Mouse (Mus musculus): ENCODE measurements around the gene Rpl37. TPM values are rescaled to one million over a fixed set of nuclear protein-coding genes. Genes with fewer than 3 reads are reported as not detected.
"Not testable (repeated sequence)": the region's sequence is repeated elsewhere in the genome, so short reads cannot be mapped to it uniquely, and the experiment has no call there.

The Rpl37 gene
- polyA plus RNA-seq, 1 experiment from 2014 or later, result 520 TPM

- Histone ChIP-seq H3K9ac (ENCODE audit: low read depth, low read length) (no peak overlapping the region), H3K4me2 (replicated peaks; ENCODE audit: low read depth) (no peak overlapping the region), H3K27me3 (replicated peaks; ENCODE audit: control insufficient read depth, insufficient read depth, low read length) (no peaks in the 10 kb centered on the region), H3K4me3 (ENCODE audit: low read depth, low read length) (no peak overlapping the region), H3K36me3 (ENCODE audit: control insufficient read depth, insufficient read depth) (peaks cover 52% of the 10 kb centered on the region), H3K4me1 (replicated peaks; ENCODE audit: control insufficient read depth, insufficient read depth, low read length) (no peaks in the 10 kb centered on the region), H3K27ac (ENCODE audit: low read depth, low read length) (no peak overlapping the region), H3K9me3 (ENCODE audit: control insufficient read depth) (no peaks in the 10 kb centered on the region)
- peak; percentile 55 for TF ChIP-seq CTCF (IDR thresholded peaks at IDR 0.05; ENCODE audit: low read depth)
- no peak for ATAC-seq
- WGBS, result 89% methylated on average over 2 of the region's 2 CpGs
Measured at GRCm38 (mm10) chr15:5119707-5120106, 3.3 kb downstream of the Rpl37 start.

DNA sequence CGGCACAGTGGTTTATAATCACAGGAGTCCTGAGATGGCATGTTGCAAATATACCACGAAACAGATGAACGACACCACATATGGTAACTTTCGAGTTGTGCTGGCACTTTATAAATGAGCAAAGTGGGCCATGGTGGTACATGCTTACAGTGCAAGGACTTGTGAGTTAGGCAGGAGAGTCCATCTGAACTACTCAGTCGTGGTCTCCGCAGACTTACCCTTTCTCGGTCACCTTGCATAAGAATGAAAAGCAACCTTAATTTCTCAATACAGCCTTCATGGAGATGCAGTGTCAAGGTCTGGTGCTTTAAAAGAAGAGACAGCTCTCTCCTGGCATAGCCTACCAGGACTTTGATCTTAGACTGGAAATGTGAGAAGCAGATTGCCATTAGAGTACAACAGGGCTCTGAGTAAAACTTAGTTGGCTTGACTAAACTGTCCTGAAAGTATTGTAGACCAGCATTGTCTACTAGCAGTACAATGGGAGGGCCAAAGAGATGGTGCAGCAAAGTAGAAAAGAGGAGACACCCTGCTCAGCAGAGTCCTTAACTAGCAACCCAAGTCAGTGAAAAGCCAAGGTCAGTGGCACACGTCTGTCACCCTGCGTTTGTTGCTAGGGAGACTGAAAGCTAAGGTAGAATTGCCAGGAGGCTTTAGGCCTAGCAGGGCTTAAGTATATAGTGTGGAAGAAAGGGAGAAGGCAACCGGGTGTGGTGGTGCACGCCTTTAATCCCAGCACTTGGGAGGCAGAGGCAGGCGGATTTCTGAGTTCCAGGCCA is 5.3 kb downstream of the Rpl37 start:
- H3K36me3 ChIP-seq (ENCODE audit: control insufficient read depth, insufficient read depth), result peaks cover 52% of the 10 kb centered on the region
- H3K9me3 ChIP-seq (ENCODE audit: control insufficient read depth), result no peaks in the 10 kb centered on the region
- ATAC-seq, result no peak
- H3K4me3 ChIP-seq (ENCODE audit: low read depth, low read length), result no peak overlapping the region
- no peak overlapping the region for H3K27ac ChIP-seq (ENCODE audit: low read depth, low read length)
- no peak for TF ChIP-seq CTCF (IDR thresholded peaks at IDR 0.05; ENCODE audit: low read depth)
- H3K27me3 ChIP-seq (replicated peaks; ENCODE audit: control insufficient read depth, insufficient read depth, low read length), result no peaks in the 10 kb centered on the region
- WGBS, result 88% methylated on average over 12 of the region's 12 CpGs
- no peaks in the 10 kb centered on the region for H3K4me1 ChIP-seq (replicated peaks; ENCODE audit: control insufficient read depth, insufficient read depth, low read length)
- no peak overlapping the region for H3K4me2 ChIP-seq (replicated peaks; ENCODE audit: low read depth)
- H3K9ac ChIP-seq (ENCODE audit: low read depth, low read length), result no peak overlapping the region

- ATAC-seq, result no peak
- Histone ChIP-seq H3K4me3 (ENCODE audit: low read depth, low read length) (no peak overlapping the region), H3K4me1 (replicated peaks; ENCODE audit: control insufficient read depth, insufficient read depth, low read length) (no peaks in the 10 kb centered on the region), H3K27ac (ENCODE audit: low read depth, low read length) (no peak overlapping the region), H3K36me3 (ENCODE audit: control insufficient read depth, insufficient read depth) (peaks cover 16% of the 10 kb centered on the region), H3K9ac (ENCODE audit: low read depth, low read length) (no peak overlapping the region), H3K27me3 (replicated peaks; ENCODE audit: control insufficient read depth, insufficient read depth, low read length) (no peaks in the 10 kb centered on the region), H3K9me3 (ENCODE audit: control insufficient read depth) (no peaks in the 10 kb centered on the region), H3K4me2 (replicated peaks; ENCODE audit: low read depth) (no peak overlapping the region)
- WGBS, result 65% methylated on average over 4 of the region's 4 CpGs
- no peak for TF ChIP-seq CTCF (IDR thresholded peaks at IDR 0.05; ENCODE audit: low read depth)
Measured at GRCm38 (mm10) chr15:5126456-5126855, 10.0 kb downstream of the Rpl37 start.

GRCm38 (mm10) chr15:5127487-5127886 is 11.0 kb downstream of the Rpl37 start:
- ATAC-seq, result no peak
- Histone ChIP-seq H3K27me3 (replicated peaks; ENCODE audit: control insufficient read depth, insufficient read depth, low read length) (no peaks in the 10 kb centered on the region), H3K9ac (ENCODE audit: low read depth, low read length) (no peak overlapping the region), H3K36me3 (ENCODE audit: control insufficient read depth, insufficient read depth) (peaks cover 7% of the 10 kb centered on the region; the same call in 1 of the 2 replicates), H3K27ac (ENCODE audit: low read depth, low read length) (no peak overlapping the region), H3K4me2 (replicated peaks; ENCODE audit: low read depth) (no peak overlapping the region), H3K9me3 (ENCODE audit: control insufficient read depth) (no peaks in the 10 kb centered on the region), H3K4me1 (replicated peaks; ENCODE audit: control insufficient read depth, insufficient read depth, low read length) (no peaks in the 10 kb centered on the region), H3K4me3 (ENCODE audit: low read depth, low read length) (no peak overlapping the region)
- no peak for TF ChIP-seq CTCF (IDR thresholded peaks at IDR 0.05; ENCODE audit: low read depth)
- WGBS, result 75% methylated on average over 2 of the region's 2 CpGs

DNA sequence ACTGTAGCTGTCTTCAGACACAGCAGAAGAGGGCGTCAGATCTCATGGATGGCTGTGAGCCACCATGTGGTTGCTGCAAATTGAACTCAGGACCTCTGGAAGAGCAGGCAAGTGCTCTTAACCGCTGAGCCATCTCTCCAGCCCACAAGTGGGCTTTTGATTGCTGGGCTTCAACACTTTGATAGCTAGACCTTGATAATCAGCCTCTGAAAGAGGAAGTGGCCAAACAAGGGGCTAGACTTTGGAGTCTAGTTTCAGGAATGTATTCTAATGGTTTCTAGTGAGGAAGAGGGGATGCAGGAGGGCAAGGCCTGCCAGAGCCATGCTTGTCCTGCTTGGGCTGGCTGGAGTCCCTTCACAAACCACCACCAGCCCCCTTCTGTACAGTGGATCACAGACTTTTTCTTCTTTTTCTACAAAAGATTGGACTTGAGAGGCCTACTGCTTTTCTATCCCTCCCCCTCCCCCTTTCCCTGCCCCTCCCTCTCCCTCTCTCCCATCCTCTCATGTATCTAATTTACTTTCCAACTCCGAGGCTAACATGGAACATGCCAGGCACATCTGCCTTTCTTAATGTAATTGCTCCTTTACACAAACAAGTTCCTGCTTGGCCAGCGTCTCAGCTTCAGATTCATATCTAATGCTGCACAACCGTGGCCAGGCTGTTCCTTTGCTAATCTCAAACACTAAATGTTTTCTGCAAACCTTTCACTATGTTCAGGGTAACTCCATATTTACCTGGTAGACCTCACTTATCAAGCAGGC is 11.9 kb downstream of the Rpl37 start:
- no peak overlapping the region for H3K27ac ChIP-seq (ENCODE audit: low read depth, low read length)
- H3K9ac ChIP-seq (ENCODE audit: low read depth, low read length), result no peak overlapping the region
- no peaks in the 10 kb centered on the region for H3K9me3 ChIP-seq (ENCODE audit: control insufficient read depth)
- TF ChIP-seq CTCF (IDR thresholded peaks at IDR 0.05; ENCODE audit: low read depth), result no peak
- no peak overlapping the region for H3K4me2 ChIP-seq (replicated peaks; ENCODE audit: low read depth)
- no peaks in the 10 kb centered on the region for H3K4me1 ChIP-seq (replicated peaks; ENCODE audit: control insufficient read depth, insufficient read depth, low read length)
- no peak for ATAC-seq
- H3K36me3 ChIP-seq (ENCODE audit: control insufficient read depth, insufficient read depth), result peaks cover 6% of the 10 kb centered on the region; the same call in 1 of the 2 replicates
- WGBS, result 45% methylated on average over 5 of the region's 5 CpGs
- no peaks in the 10 kb centered on the region for H3K27me3 ChIP-seq (replicated peaks; ENCODE audit: control insufficient read depth, insufficient read depth, low read length)
- H3K4me3 ChIP-seq (ENCODE audit: low read depth, low read length), result no peak overlapping the region

DNA sequence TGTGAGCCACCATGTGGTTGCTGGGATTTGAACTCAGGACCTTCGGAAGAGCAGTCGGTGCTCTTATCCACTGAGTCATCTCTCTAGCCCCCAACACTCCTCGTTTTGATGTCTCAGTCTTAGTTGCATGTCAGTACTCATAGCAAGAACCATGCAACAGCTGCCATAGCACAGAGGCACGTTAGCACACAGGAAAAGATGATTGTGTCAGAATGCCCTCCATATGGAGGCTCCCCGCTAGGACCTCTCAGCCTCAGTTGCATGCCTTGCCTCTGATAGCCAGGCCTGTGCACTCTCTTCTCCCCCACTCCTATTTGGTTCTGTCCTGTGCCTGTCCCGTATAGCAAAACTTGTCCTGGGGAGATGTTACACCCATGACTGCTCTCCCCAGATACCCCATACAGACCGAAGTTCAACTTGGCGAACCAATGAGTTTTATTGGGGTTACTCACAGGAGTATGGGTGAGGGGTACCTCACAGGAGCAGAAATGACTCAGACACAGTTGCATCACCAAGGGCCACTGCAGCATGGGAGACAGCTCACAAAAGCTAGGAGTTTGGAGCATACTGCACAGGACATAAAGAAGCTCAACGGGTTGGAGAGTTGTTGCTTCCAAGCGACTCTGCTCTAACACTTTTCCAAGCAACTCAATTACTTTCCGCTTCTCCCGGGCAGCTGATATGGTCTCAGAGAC is 12.8 kb downstream of the Rpl37 start:
- TF ChIP-seq CTCF (IDR thresholded peaks at IDR 0.05; ENCODE audit: low read depth), result no peak
- no peaks in the 10 kb centered on the region for H3K9me3 ChIP-seq (ENCODE audit: control insufficient read depth)
- no peak overlapping the region for H3K27ac ChIP-seq (ENCODE audit: low read depth, low read length)
- ATAC-seq, result peak; percentile 52; the same call in 1 of the 2 replicates
- H3K4me3 ChIP-seq (ENCODE audit: low read depth, low read length), result no peak overlapping the region
- 73% methylated on average over 12 of the region's 12 CpGs for WGBS
- no peak overlapping the region for H3K4me2 ChIP-seq (replicated peaks; ENCODE audit: low read depth)
- peaks cover 4% of the 10 kb centered on the region; the same call in 1 of the 2 replicates for H3K36me3 ChIP-seq (ENCODE audit: control insufficient read depth, insufficient read depth)
- no peaks in the 10 kb centered on the region for H3K27me3 ChIP-seq (replicated peaks; ENCODE audit: control insufficient read depth, insufficient read depth, low read length)
- H3K9ac ChIP-seq (ENCODE audit: low read depth, low read length), result no peak overlapping the region
- no peaks in the 10 kb centered on the region for H3K4me1 ChIP-seq (replicated peaks; ENCODE audit: control insufficient read depth, insufficient read depth, low read length)

- H3K36me3 ChIP-seq (ENCODE audit: control insufficient read depth, insufficient read depth); ATAC-seq: not testable (repeated sequence)
- 67% methylated on average over 14 of the region's 14 CpGs for WGBS
Measured at GRCm38 (mm10) chr15:5130887-5131668, 14.6 kb downstream of the Rpl37 start.

More at GRCm38 (mm10) chr15:5130887-5131668, 14.6 kb downstream of the Rpl37 start:
- H3K4me2 ChIP-seq (replicated peaks; ENCODE audit: low read depth); H3K9ac ChIP-seq (ENCODE audit: low read depth, low read length); H3K27me3 ChIP-seq (replicated peaks; ENCODE audit: control insufficient read depth, insufficient read depth, low read length); H3K27ac ChIP-seq (ENCODE audit: low read depth, low read length); H3K9me3 ChIP-seq (ENCODE audit: control insufficient read depth); H3K4me1 ChIP-seq (replicated peaks; ENCODE audit: control insufficient read depth, insufficient read depth, low read length); H3K4me3 ChIP-seq (ENCODE audit: low read depth, low read length): not testable (repeated sequence)

All from intestine, postnatal 0 days (tissue).